Mouse (Mus musculus): ENCODE measurements at regions not wholly inside any gene's neighbourhood (a gene's known extent, or its start where the extent isn't known, plus 50 kb on each side); places are given as distances from the start of the nearest gene placed in this dataset.

DNA sequence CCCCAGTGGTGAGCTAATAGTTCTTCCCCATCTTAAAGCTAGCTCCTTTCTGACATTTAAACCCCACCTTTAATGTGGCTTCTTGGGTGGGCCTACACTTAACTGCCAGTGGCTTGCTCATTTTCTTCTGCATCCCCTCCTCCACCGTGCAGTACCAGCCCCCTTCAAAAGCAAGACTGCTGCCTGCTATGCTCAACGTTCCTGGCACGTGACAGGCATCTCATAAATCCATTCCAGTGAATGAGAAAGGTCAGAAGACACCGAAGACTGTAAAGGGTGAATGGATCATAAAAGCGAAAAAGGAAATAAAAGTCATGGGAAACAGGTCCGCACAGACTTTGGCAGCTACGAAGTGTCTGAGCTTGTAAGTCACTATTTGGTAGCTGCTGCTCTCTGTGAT is 212.8 kb upstream of the Prok2 start:
- DNase-seq (ENCODE audit: low spot score in 2 of 2): no peak

GRCm38 (mm10) chr6:99936716-99937115 is 210.5 kb upstream of the Prok2 start:
- DNase-seq (ENCODE audit: low spot score in 2 of 2): no peak

DNA sequence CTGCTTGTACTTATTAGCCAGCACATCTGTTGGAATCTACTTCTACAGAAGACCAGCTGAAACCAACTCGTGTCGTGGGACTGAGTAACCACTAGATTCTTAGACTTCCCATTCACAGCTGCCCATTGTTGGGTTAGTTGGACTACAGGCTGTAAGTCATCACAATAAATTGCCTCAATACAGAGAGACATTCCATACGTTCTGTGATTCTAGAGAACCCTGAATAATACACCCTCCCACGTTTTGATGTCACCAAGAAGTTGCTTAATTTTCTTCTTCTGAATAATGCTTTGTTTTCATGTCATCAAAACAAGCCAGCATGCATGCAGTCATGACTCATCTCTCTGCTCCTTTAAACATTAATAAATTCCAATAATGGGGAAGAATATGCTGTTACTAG is 209.2 kb upstream of the Prok2 start:
- DNase-seq (ENCODE audit: low spot score in 2 of 2): no peak

DNA sequence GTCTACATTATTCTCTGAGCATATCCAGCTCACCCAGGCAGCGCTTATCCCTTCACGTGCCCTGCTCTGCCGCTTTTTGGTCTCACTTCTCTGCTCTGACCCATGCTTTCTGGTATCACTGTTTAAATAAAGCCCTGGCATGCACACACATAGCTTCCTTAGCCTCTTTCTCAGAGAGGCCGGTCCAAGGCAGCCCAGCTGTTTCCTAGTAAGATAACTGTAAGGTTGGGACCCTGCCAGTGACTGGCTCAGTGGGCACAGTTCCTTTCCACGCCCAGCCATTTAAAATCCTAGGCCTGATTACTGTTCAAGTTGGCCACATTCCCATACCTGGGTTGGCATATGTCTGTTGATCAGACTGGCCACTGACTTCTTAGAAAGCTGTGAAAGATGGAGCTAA is 208.2 kb upstream of the Prok2 start:
- peak in 1 of 2 experiments; percentile 45 for DNase-seq (ENCODE audit: low spot score in 2 of 2)

- DNase-seq (ENCODE audit: low spot score in 2 of 2): no peak
These were observed 207.2 kb upstream of the Prok2 start for GRCm38 (mm10) chr6:99933404-99933803.

- DNase-seq (ENCODE audit: low spot score in 2 of 2): no peak
These were observed 206.7 kb upstream of the Prok2 start for GRCm38 (mm10) chr6:99932923-99933322.

- DNase-seq (ENCODE audit: low spot score in 2 of 2): no peak
These were observed 206.2 kb upstream of the Prok2 start for GRCm38 (mm10) chr6:99932405-99932804.

GRCm38 (mm10) chr6:99931588-99931987 is 205.4 kb upstream of the Prok2 start:
- peak in 1 of 2 experiments; percentile 54 for DNase-seq (ENCODE audit: low spot score in 2 of 2)

DNA sequence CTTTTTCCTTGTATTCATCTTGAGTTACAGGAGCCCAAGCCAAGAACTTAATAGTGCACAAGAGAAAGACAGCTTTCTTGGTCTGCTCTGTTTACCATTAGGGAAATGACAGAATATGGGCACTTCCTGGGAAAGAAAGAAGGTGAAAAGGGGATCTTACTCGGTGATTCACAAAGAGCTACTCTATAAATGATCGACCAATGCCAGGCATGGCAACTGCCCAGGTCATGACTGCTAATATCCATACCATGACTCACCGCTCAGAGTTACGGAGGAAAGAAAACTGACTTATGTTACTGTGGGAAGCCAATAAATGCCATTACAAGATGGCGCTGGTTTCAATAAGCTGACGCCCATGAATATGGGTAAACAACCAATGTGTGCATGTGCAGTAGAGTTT is 204.1 kb upstream of the Prok2 start:
- DNase-seq (ENCODE audit: low spot score in 2 of 2): no peak

DNA sequence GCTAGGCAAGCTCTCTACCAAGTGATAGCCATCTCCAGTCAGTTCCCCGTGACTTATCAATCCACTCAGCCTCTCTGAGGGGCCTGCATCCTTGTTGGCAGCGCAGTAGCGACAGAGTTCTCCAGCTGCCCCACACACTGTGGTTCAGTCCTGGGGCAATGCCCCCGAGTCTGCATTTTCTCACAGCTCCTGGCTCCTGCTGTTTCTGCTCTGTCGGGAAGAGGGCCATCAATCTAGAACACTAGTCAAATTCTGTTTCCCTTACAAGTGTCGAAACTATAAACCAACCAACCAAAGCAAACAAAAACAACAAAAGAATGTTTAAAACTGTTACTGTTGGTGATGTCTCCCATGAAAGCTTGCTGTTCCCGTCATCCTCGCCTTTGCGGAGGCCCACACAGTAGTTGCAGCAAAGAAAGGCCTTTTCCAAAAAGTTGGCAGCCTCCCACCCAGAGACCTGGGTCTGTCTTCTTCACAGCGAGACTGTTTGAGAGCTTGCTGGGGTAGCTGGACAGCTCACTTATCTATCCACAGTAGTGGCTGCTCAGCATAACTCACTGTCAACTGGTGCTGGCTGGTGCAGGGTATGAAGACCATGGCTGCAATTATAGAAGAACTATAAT is 201.9 kb upstream of the Prok2 start:
- no peak for DNase-seq (ENCODE audit: low spot score in 2 of 2)

- no peak for DNase-seq (ENCODE audit: low spot score in 2 of 2)
These were observed 198.0 kb upstream of the Prok2 start for GRCm38 (mm10) chr6:99924181-99924580.

DNA sequence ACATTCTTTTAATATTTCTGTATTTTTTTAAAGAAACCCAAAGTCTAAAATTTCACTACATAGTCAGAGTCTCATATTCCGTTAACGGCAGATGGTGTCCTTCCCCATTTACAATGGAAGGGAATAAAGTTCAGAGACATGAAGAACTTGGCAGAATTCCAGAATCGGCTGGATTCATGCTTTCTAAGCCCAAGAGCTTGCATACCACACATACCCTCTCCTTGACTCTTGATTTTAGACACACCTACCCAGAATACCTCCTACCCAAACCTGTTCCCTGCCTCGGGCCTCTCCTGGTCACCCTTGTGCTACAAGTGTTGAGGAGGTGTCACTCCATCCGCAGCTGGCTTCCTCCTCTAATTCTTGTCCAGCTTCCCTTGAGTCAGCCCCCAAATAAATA is 195.8 kb upstream of the Prok2 start:
- DNase-seq (ENCODE audit: low spot score in 2 of 2): no peak

- no peak for DNase-seq (ENCODE audit: low spot score in 2 of 2)
These were observed 193.8 kb upstream of the Prok2 start for GRCm38 (mm10) chr6:99919816-99920562.

- DNase-seq (ENCODE audit: low spot score in 2 of 2): no peak
These were observed 192.2 kb upstream of the Prok2 start for GRCm38 (mm10) chr6:99918351-99918750.

DNA sequence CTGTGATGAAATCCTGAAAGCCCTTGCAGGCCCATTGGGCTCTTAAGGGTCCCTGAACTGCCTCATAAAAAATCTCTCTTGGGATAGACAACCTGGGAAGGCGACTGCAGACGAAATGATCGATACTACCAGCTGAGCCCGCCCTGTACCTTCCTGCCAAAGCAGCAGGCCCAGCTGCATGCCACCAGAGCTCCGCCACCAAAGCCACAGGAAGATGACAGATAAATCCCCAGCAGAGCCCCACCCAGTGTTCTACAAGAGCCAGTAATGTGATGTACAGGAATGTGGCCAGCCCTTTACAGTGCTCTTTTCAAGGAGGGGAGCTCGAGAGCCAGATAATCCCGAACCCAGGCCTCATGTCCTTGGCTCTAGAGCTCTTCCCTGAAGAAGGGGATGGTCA is 183.7 kb upstream of the Prok2 start:
- no peak for DNase-seq (ENCODE audit: low spot score in 2 of 2)

- DNase-seq (ENCODE audit: low spot score in 2 of 2): no peak
These were observed 183.3 kb upstream of the Prok2 start for GRCm38 (mm10) chr6:99909459-99909858.

DNA sequence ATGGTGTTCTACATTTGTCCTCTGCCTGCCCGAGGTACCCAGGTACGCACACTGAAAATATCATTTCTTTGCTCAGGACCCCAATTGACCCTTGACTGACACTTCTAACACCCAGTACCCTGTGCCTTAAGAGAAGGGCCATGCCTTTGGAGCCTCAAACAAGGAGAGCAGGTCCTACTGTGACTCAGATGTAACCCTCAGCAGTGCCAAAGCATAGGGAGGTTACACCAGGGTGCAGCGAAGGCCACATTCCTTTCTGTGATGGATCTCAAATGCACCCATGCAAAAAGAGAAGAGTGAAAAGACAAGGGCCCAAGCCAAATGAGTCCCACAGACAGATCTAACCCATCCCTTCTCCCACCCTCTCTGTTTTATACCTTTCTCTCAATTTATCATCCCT is 181.9 kb upstream of the Prok2 start:
- no peak for DNase-seq (ENCODE audit: low spot score in 2 of 2)

- DNase-seq (ENCODE audit: low spot score in 2 of 2): no peak
These were observed 179.0 kb upstream of the Prok2 start for GRCm38 (mm10) chr6:99905194-99905593.

- DNase-seq (ENCODE audit: low spot score in 2 of 2): no peak
These were observed 178.4 kb upstream of the Prok2 start for GRCm38 (mm10) chr6:99904607-99905006.

GRCm38 (mm10) chr6:99904044-99904443 is 177.9 kb upstream of the Prok2 start:
- DNase-seq (ENCODE audit: low spot score in 2 of 2): peak; percentile 42 to 79

GRCm38 (mm10) chr6:99901564-99901963 is 175.4 kb upstream of the Prok2 start:
- DNase-seq (ENCODE audit: low spot score in 2 of 2): no peak

DNA sequence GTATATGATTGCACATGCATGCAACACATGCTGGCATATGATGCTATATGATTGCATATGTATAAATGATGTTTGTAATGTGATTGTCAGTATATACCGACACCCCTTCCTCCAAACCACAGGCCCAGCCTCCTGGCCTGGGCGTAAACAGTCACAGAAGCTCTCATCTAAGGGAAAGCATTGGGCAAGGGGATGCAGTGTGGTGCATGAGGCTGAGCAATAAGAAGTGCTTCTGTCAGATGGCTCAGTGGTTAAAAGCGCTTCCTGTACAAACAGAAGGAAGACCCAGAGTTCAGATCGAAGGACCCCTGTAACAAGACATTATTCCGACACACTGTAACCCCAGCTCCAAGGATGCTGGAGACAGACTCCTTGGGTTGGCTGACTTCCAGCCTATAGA is 175.0 kb upstream of the Prok2 start:
- DNase-seq (ENCODE audit: low spot score in 2 of 2): no peak

GRCm38 (mm10) chr6:99899704-99900103 is 173.5 kb upstream of the Prok2 start:
- DNase-seq (ENCODE audit: low spot score in 2 of 2): no peak

DNA sequence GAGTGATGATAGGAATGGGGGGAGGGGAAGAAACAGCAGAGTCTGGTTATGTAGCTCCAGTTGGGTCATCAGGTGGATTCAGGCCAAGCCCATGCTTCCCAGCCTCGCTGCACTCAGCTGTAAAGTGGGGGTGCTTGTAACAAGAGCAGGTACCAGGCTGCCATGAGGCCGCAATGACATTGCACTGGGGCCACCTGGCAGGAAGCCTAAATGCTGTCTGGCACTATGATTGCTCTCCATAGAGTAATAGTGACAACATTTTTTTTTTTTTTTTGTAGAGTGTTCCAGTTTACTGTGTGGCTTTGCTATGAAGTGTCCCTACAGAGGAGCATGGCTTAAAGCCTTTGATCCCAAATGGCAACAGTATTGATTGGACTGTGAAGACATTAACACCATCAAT is 171.9 kb upstream of the Prok2 start:
- no peak for DNase-seq (ENCODE audit: low spot score in 2 of 2)

All from cerebellum, postnatal 4 days (tissue).